ENCODE assay signal across 8 mouse cellular contexts in genomic region chr17:73067423-73067822, GRCm38 (mm10). TPM values are rescaled to one million over a fixed set of nuclear protein-coding genes. Genes with fewer than 3 reads are reported as not detected.
DNase-seq lines count a peak whose midpoint lies in the region; ATAC-seq and TF ChIP-seq lines count a peak whose summit lies in the region.

No protein-coding gene starts in this region.

- 36% methylated on average over 11 of the region's 11 CpGs for WGBS in embryonic facial prominence, embryonic 14.5 days
- 49% methylated on average over 11 of the region's 11 CpGs for WGBS in embryonic facial prominence, embryonic 10.5 days
- 19% methylated on average over 11 of the region's 11 CpGs for WGBS in lung, embryonic 14.5 days

- no peak overlapping the region for H3K27ac ChIP-seq in embryonic facial prominence, embryonic 14.5 days (replicated peaks; ENCODE audit: low read depth, low read length)
- H3K27ac ChIP-seq in embryonic facial prominence, embryonic 10.5 days (replicated peaks), result no peak overlapping the region
- peak overlapping the region; percentile 66 for H3K27ac ChIP-seq in lung, embryonic 14.5 days (ENCODE audit: low read depth)

- DNase-seq in embryonic facial prominence, embryonic 14.5 days (ENCODE audit: low spot score), result peak; percentile 54
- no peak for DNase-seq in embryonic facial prominence, embryonic 10.5 days (ENCODE audit: low spot score)
- DNase-seq in heart, adult 11 months, result peak; percentile 98
- peak; percentile 56 for DNase-seq in induced T-regulatory cell, adult 2 months (ENCODE audit: low read depth)
- DNase-seq in lung, embryonic 14.5 days, result peak; percentile 84
- no peak for DNase-seq in urinary bladder, postnatal 10 days (ENCODE audit: low spot score)
- no peak for DNase-seq in cerebellum, adult 8-10 months

- ATAC-seq in embryonic facial prominence, embryonic 14.5 days (ENCODE audit: low read depth), result no peak
- peak; percentile 69 for ATAC-seq in activated CD4-positive, CD25-positive, alpha-beta regulatory T cell, adult 4 months
- ATAC-seq in lung, embryonic 14.5 days (ENCODE audit: insufficient read depth), result peak; percentile 4; the same call in 1 of the 2 replicates

- no peaks in the 10 kb centered on the region for H3K36me3 ChIP-seq in embryonic facial prominence, embryonic 14.5 days (ENCODE audit: control insufficient read depth, insufficient read depth, low read length)
- H3K36me3 ChIP-seq in embryonic facial prominence, embryonic 10.5 days (replicated peaks), result no peaks in the 10 kb centered on the region
- H3K36me3 ChIP-seq in lung, embryonic 14.5 days (ENCODE audit: insufficient read depth), result no peaks in the 10 kb centered on the region

- H3K27me3 ChIP-seq in embryonic facial prominence, embryonic 14.5 days (replicated peaks; ENCODE audit: control insufficient read depth, insufficient read depth, low read length), result no peaks in the 10 kb centered on the region
- no peaks in the 10 kb centered on the region for H3K27me3 ChIP-seq in embryonic facial prominence, embryonic 10.5 days (replicated peaks; ENCODE audit: low read depth, poor library complexity, severe bottlenecking)
- no peaks in the 10 kb centered on the region for H3K27me3 ChIP-seq in lung, embryonic 14.5 days (ENCODE audit: insufficient read depth, low read length)

- no peaks in the 10 kb centered on the region for H3K9me3 ChIP-seq in embryonic facial prominence, embryonic 14.5 days (ENCODE audit: control insufficient read depth, low read length)
- no peaks in the 10 kb centered on the region for H3K9me3 ChIP-seq in embryonic facial prominence, embryonic 10.5 days
- H3K9me3 ChIP-seq in lung, embryonic 14.5 days (ENCODE audit: low read depth, low read length), result no peaks in the 10 kb centered on the region

- no peak for TF ChIP-seq CTCF in lung, embryonic 14.5 days (IDR thresholded peaks at IDR 0.05; ENCODE audit: low read depth)

- H3K9ac ChIP-seq in embryonic facial prominence, embryonic 14.5 days (ENCODE audit: low read depth, low read length), result no peak overlapping the region
- no peak overlapping the region for H3K9ac ChIP-seq in lung, embryonic 14.5 days

- no peak overlapping the region for H3K4me3 ChIP-seq in embryonic facial prominence, embryonic 14.5 days (ENCODE audit: low read depth, low read length)
- H3K4me3 ChIP-seq in embryonic facial prominence, embryonic 10.5 days, result no peak overlapping the region
- H3K4me3 ChIP-seq in lung, embryonic 14.5 days (ENCODE audit: low read depth, low read length), result no peak overlapping the region

- peaks cover 12% of the 10 kb centered on the region; the same call in 1 of the 2 replicates for H3K4me1 ChIP-seq in embryonic facial prominence, embryonic 14.5 days (ENCODE audit: control insufficient read depth, insufficient read depth, low read length)
- peaks cover 17% of the 10 kb centered on the region for H3K4me1 ChIP-seq in embryonic facial prominence, embryonic 10.5 days
- peaks cover 30% of the 10 kb centered on the region for H3K4me1 ChIP-seq in lung, embryonic 14.5 days (ENCODE audit: insufficient read depth)

- H3K4me2 ChIP-seq in embryonic facial prominence, embryonic 14.5 days (ENCODE audit: low read depth, low read length), result no peak overlapping the region
- H3K4me2 ChIP-seq in lung, embryonic 14.5 days, result 0 out of 2 replicates have a peak overlapping the region, but pooled peaks have one; percentile 5

RNA-seq across cellular contexts. Expression of gene Lclat1, which starts 40.4 kb away (rescaled TPM):
- 19.1 and 19.9 TPM in 2 replicates for polyA plus RNA-seq in embryonic facial prominence, embryonic 14.5 days (2014; fragmentation: Nextera tagmentation; extraction: Ambion mirVana)
- polyA plus RNA-seq in embryonic facial prominence, embryonic 10.5 days (2016; fragmentation: Nextera tagmentation; extraction: Ambion mirVana), result 11.3 and 11.8 TPM in 2 replicates
- 10 to 100 TPM; 44.4 to 55.0 TPM for polyA plus RNA-seq in activated CD4-positive, CD25-positive, alpha-beta regulatory T cell, adult 4 months (2017; shearing (Covaris generic))
- polyA plus RNA-seq in lung, embryonic 14.5 days (2014; fragmentation: Nextera tagmentation; extraction: Ambion mirVana), result 23.0 and 25.0 TPM in 2 replicates

Comparison
In these comparisons a context has a peak if more than half of its experiments do, and no peak if none do; other contexts are left out.
1. DNase-seq: peak in embryonic facial prominence, embryonic 14.5 days (single experiment), heart, adult 11 months (single experiment), induced T-regulatory cell, adult 2 months (single experiment) and lung, embryonic 14.5 days (single experiment); none in embryonic facial prominence, embryonic 10.5 days (single experiment), urinary bladder, postnatal 10 days (single experiment) and cerebellum, adult 8-10 months (single experiment).